Mouse (Mus musculus) bone marrow, adult 2 months (tissue): Measurements from ENCODE around the gene Commd9.

Experiments used
- CTCF ChIP-seq: fragments of 200-500 bp; IDR thresholded peaks from 2 replicates; pipeline ENCODE4 v1.5.1; 2011; ENCODE audit warnings: low read length, control low read depth; ENCODE audit not compliant: control insufficient read depth, insufficient read depth
- POLR2A ChIP-seq: fragments of 200-500 bp; IDR thresholded peaks from 2 replicates; pipeline ENCODE4 v1.6.1; 2011; ENCODE audit warnings: low read depth, mild to moderate bottlenecking, control low read depth, low read length, borderline replicate concordance; ENCODE audit not compliant: control insufficient read depth

GRCm38 (mm10) chr2:101908773-101909172 is 22.7 kb downstream of the Commd9 start:
- TF ChIP-seq CTCF (no peak), POLR2A (no peak)
